Comparison of ENCODE assay signal across 18 mouse cellular contexts in genomic region chr5:89745112-89745511, GRCm38 (mm10).
DNase-seq lines count a peak whose midpoint lies in the region; TF ChIP-seq lines count a peak whose summit lies in the region.
"Had no signal": no experiment of that assay in that cellular context is flagged by ENCODE, and none has a peak within 500 bp of the region (broad histone marks: within the 10 kb centered on the region; RNA-seq: fewer than 3 reads in every experiment).

No protein-coding gene starts in this region.

- TF ChIP-seq EP300 in MEL (IDR thresholded peaks at IDR 0.05; ENCODE audit: low read depth in 1 of 2, low read length in 2 of 2): peak; percentile 24 to 64; a peak in 3 of 4 replicates

- no peaks in the 10 kb centered on the region for H3K9me3 ChIP-seq in MEL (replicated peaks; ENCODE audit: insufficient read depth, low read length)
- H3K9me3 ChIP-seq in embryonic facial prominence, embryonic 10.5 days: no peaks in the 10 kb centered on the region

- no peak overlapping the region for H3K27ac ChIP-seq in MEL (ENCODE audit: control insufficient read depth, low read depth, low read length)
- H3K27ac ChIP-seq in embryonic facial prominence, embryonic 10.5 days (replicated peaks): no peak overlapping the region

- H3K27me3 ChIP-seq in MEL (ENCODE audit: control insufficient read depth in 1 of 2, insufficient read depth in 2 of 2, low read length in 2 of 2): no peaks in the 10 kb centered on the region
- no peaks in the 10 kb centered on the region for H3K27me3 ChIP-seq in embryonic facial prominence, embryonic 10.5 days (replicated peaks; ENCODE audit: low read depth, poor library complexity, severe bottlenecking)
- H3K27me3 ChIP-seq: CH12.LX had no signal

- WGBS in embryonic facial prominence, embryonic 10.5 days: 88% methylated on average over 2 of the region's 2 CpGs

- peaks cover 0 to 38% of the 10 kb centered on the region in 2 experiments; a peak in 2 of 4 replicates for H3K36me3 ChIP-seq in MEL (ENCODE audit: control insufficient read depth in 1 of 2, insufficient read depth in 2 of 2, low read length in 2 of 2)
- H3K36me3 ChIP-seq in embryonic facial prominence, embryonic 10.5 days (replicated peaks): no peaks in the 10 kb centered on the region
- H3K36me3 ChIP-seq: G1E had no signal

- H3K9ac ChIP-seq in MEL (ENCODE audit: control insufficient read depth, low read depth, low read length, poor library complexity, severe bottlenecking): no peak overlapping the region

- peak; percentile 55 for DNase-seq in MEL (ENCODE audit: low read depth, low spot score)
- peak; percentile 33 for DNase-seq in MEL-GATA-1-ER (ENCODE audit: extremely low read depth, low read depth)
- DNase-seq in adrenal gland, postnatal 36 days: no peak
- no peak for DNase-seq in embryonic facial prominence, embryonic 10.5 days (ENCODE audit: low spot score)
- DNase-seq: adrenal gland, adult 2 months; adrenal gland, adult 8-10 months; adrenal gland, postnatal 10 days; adrenal gland, postnatal 14 days; adrenal gland, postnatal 25 days; B cell, adult 2 months; cerebellum, adult 11 months; cerebellum, adult 11-12 months; cerebellum, adult 18-20 months; cerebellum, adult 2 months; cerebellum, adult 8-10 months; cerebellum, adult 9-10 months had no signal

- TF ChIP-seq RAD21 in MEL (IDR thresholded peaks at IDR 0.05; ENCODE audit: low read depth, low read length): no peak

- no peak overlapping the region for H3K4me3 ChIP-seq in MEL (ENCODE audit: control insufficient read depth in 1 of 2, insufficient read depth in 1 of 2, low read depth in 2 of 2, low read length in 2 of 2)
- H3K4me3 ChIP-seq in embryonic facial prominence, embryonic 10.5 days: no peak overlapping the region

- TF ChIP-seq POLR2A in MEL (IDR thresholded peaks at IDR 0.05; ENCODE audit: control insufficient read depth in 1 of 2, insufficient read depth in 1 of 2, low read depth in 1 of 2, low read length in 2 of 2, poor library complexity in 1 of 2): no peak

- H3K4me1 ChIP-seq in MEL (ENCODE audit: control insufficient read depth in 1 of 2, insufficient read depth in 2 of 2, low read length in 2 of 2): peaks cover 15 to 20% of the 10 kb centered on the region in 2 experiments
- no peaks in the 10 kb centered on the region for H3K4me1 ChIP-seq in embryonic facial prominence, embryonic 10.5 days

- no peak for TF ChIP-seq CTCF in MEL (IDR thresholded peaks at IDR 0.05 in 2 of 3, conservative IDR thresholded peaks at IDR 0.05 in 1 of 3; ENCODE audit: control insufficient read depth in 1 of 3, insufficient read depth in 1 of 3, low read depth in 2 of 3, low read length in 3 of 3, poor library complexity in 1 of 3, severe bottlenecking in 1 of 3)

- no peaks in the 10 kb centered on the region for H3K79me2 ChIP-seq in MEL (ENCODE audit: control insufficient read depth, insufficient read depth, low read length, poor library complexity)

TF ChIP-seq in MEL, 35 proteins besides CTCF, POLR2A, EP300 and RAD21:
- TF ChIP-seq ZMIZ1 (IDR thresholded peaks at IDR 0.05; ENCODE audit: low read depth, low read length) (no peak), HCFC1 (IDR thresholded peaks at IDR 0.05; ENCODE audit: low read depth, low read length) (no peak), MAX (IDR thresholded peaks at IDR 0.05; ENCODE audit: low read length) (no peak), E2F4 (IDR thresholded peaks at IDR 0.05; ENCODE audit: borderline replicate concordance, low read depth, low read length) (no peak), ZNF384 (IDR thresholded peaks at IDR 0.05; ENCODE audit: low read depth, low read length) (peak; percentile 68), GATA1 (IDR thresholded peaks at IDR 0.05; ENCODE audit: low read depth, low read length) (no peak), RCOR1 (IDR thresholded peaks at IDR 0.05; ENCODE audit: low read depth, low read length) (0 out of 2 replicates have a peak, but pooled peaks have one; percentile 19), NRF1 (IDR thresholded peaks at IDR 0.05; ENCODE audit: insufficient read depth, low read depth, low read length, poor library complexity, severe bottlenecking) (no peak), TAL1 (IDR thresholded peaks at IDR 0.05; ENCODE audit: low read length) (no peak), NELFE (IDR thresholded peaks at IDR 0.05; ENCODE audit: low read depth, low read length) (no peak), USF1 (IDR thresholded peaks at IDR 0.05; ENCODE audit: low read depth, low read length) (no peak), JUND (IDR thresholded peaks at IDR 0.05; ENCODE audit: low read depth, low read length) (no peak), MEF2A (IDR thresholded peaks at IDR 0.05; ENCODE audit: extremely low read depth, insufficient replicate concordance, low read depth, low read length, poor library complexity, severe bottlenecking) (no peak), TCF12 (IDR thresholded peaks at IDR 0.05; ENCODE audit: low read depth, low read length) (no peak)
TF ChIP-seq in MEL: peak in this region for 2.

Comparison
In these comparisons a context has a peak if more than half of its experiments do, and no peak if none do; other contexts are left out.
1. DNase-seq: peak in MEL (single experiment) and MEL-GATA-1-ER (single experiment); none in adrenal gland, postnatal 36 days (0 of 2) and embryonic facial prominence, embryonic 10.5 days (single experiment).